Mouse (Mus musculus): ENCODE measurements at regions not wholly inside any gene's neighbourhood (a gene's known extent, or its start where the extent isn't known, plus 50 kb on each side); places are given as distances from the start of the nearest gene placed in this dataset.

GRCm38 (mm10) chr11:84664258-84664657 lies 138.9 kb upstream of the Lhx1 start:
- Histone ChIP-seq H3K79me2 (replicated peaks; ENCODE audit: control insufficient read depth, extremely low read depth, insufficient read depth, poor library complexity, severe bottlenecking) (no peaks in the 10 kb centered on the region), H3K4me3 (replicated peaks in 1 of 3; ENCODE audit: low read depth in 2 of 3, low read length in 2 of 3, poor library complexity in 1 of 3) (no peak overlapping the region), H3K9ac (ENCODE audit: insufficient read depth, low read depth) (no peak overlapping the region), H3K4me1 (ENCODE audit: control insufficient read depth in 1 of 2, insufficient read depth in 2 of 2) (no peaks in the 10 kb centered on the region), H3K4me2 (ENCODE audit: insufficient read depth, low read depth, poor library complexity, severe bottlenecking) (no peak overlapping the region), H3K9me3 (replicated peaks; ENCODE audit: low read length) (no peaks in the 10 kb centered on the region), H3K27ac (ENCODE audit: insufficient read depth, low read depth) (no peak overlapping the region), H3K27me3 (replicated peaks) (peaks cover 90% of the 10 kb centered on the region), H3K36me3 (replicated peaks in 1 of 2; ENCODE audit: control insufficient read depth in 1 of 2, insufficient read depth in 1 of 2, low read length in 1 of 2) (no peaks in the 10 kb centered on the region)
- in situ Hi-C loops (cut with MboI; ENCODE audit: low pct_ligation_motif_present, low pct_unique_long_range_greater_than_20kb, low sequenced_read_pairs) = loop anchor here (5.0 kb wide), 1 partner anchor 63 kb away; no protein-coding TSS in a partner anchor
- TF ChIP-seq USF2 (conservative IDR thresholded peaks at IDR 0.05; ENCODE audit: low read depth, low read length) (no peak), MYC (IDR thresholded peaks at IDR 0.05; ENCODE audit: low read depth, low read length) (no peak), TCF12 (IDR thresholded peaks at IDR 0.05; ENCODE audit: low read depth, low read length) (no peak), ZC3H11A (IDR thresholded peaks at IDR 0.05; ENCODE audit: low read depth, low read length) (no peak), ZNF384 (IDR thresholded peaks at IDR 0.05; ENCODE audit: low read depth, low read length) (no peak), CTCF (conservative IDR thresholded peaks at IDR 0.05 in 1 of 2, IDR thresholded peaks at IDR 0.05 in 1 of 2; ENCODE audit: low read depth in 2 of 2, low read length in 2 of 2) (no peak), MEF2A (IDR thresholded peaks at IDR 0.05; ENCODE audit: borderline replicate concordance, low read depth, low read length) (no peak)
- dilution Hi-C loops (cut with MboI; ENCODE audit: extremely low pct_ligation_motif_present, extremely low pct_unique_long_range_greater_than_20kb, low sequenced_read_pairs) = no loop called here
- DNase-seq (ENCODE audit: extremely low read depth) = no peak

- dilution Hi-C loops (cut with MboI; ENCODE audit: extremely low pct_ligation_motif_present, extremely low pct_unique_long_range_greater_than_20kb, low sequenced_read_pairs) = no loop called here
- no peaks in the 10 kb centered on the region for H3K36me3 ChIP-seq (replicated peaks in 1 of 2; ENCODE audit: control insufficient read depth in 1 of 2, insufficient read depth in 1 of 2, low read length in 1 of 2)
- no peak overlapping the region for H3K9ac ChIP-seq (ENCODE audit: insufficient read depth, low read depth)
- H3K27me3 ChIP-seq (replicated peaks) = peaks cover 92% of the 10 kb centered on the region
- no peaks in the 10 kb centered on the region for H3K79me2 ChIP-seq (replicated peaks; ENCODE audit: control insufficient read depth, extremely low read depth, insufficient read depth, poor library complexity, severe bottlenecking)
- no peak overlapping the region for H3K4me2 ChIP-seq (ENCODE audit: insufficient read depth, low read depth, poor library complexity, severe bottlenecking)
- no peak overlapping the region for H3K27ac ChIP-seq (ENCODE audit: insufficient read depth, low read depth)
- TF ChIP-seq GABPA (IDR thresholded peaks at IDR 0.05; ENCODE audit: insufficient replicate concordance, low read depth, low read length) (no peak), TBP (conservative IDR thresholded peaks at IDR 0.05; ENCODE audit: low read depth, low read length) (no peak), JUND (conservative IDR thresholded peaks at IDR 0.05; ENCODE audit: low read depth, low read length) (no peak), POLR2A (IDR thresholded peaks at IDR 0.05; ENCODE audit: low read depth, low read length) (no peak), NELFE (IDR thresholded peaks at IDR 0.05; ENCODE audit: low read depth, low read length) (no peak), ZMIZ1 (IDR thresholded peaks at IDR 0.05; ENCODE audit: low read depth, low read length) (no peak), IRF4 (IDR thresholded peaks at IDR 0.05; ENCODE audit: low read depth, low read length) (no peak), MYC (IDR thresholded peaks at IDR 0.05; ENCODE audit: low read depth, low read length) (no peak), ZKSCAN1 (IDR thresholded peaks at IDR 0.05; ENCODE audit: borderline replicate concordance, low read depth, low read length) (no peak), RCOR1 (conservative IDR thresholded peaks at IDR 0.05; ENCODE audit: low read depth, low read length) (no peak), MEF2A (IDR thresholded peaks at IDR 0.05; ENCODE audit: borderline replicate concordance, low read depth, low read length) (no peak), UBTF (IDR thresholded peaks at IDR 0.05; ENCODE audit: low read depth, low read length) (no peak), USF1 (IDR thresholded peaks at IDR 0.05; ENCODE audit: low read depth, low read length) (no peak)
- peaks cover 4% of the 10 kb centered on the region for H3K9me3 ChIP-seq (replicated peaks; ENCODE audit: low read length)
- no peak overlapping the region for H3K4me3 ChIP-seq (replicated peaks in 1 of 3; ENCODE audit: low read depth in 2 of 3, low read length in 2 of 3, poor library complexity in 1 of 3)
- peak; percentile 16 for DNase-seq (ENCODE audit: extremely low read depth)
- H3K4me1 ChIP-seq (ENCODE audit: control insufficient read depth in 1 of 2, insufficient read depth in 2 of 2) = no peaks in the 10 kb centered on the region
- in situ Hi-C loops (cut with MboI; ENCODE audit: low pct_ligation_motif_present, low pct_unique_long_range_greater_than_20kb, low sequenced_read_pairs) = loop anchor here (5.0 kb wide), 1 partner anchor 65 kb away; no protein-coding TSS in a partner anchor
Measured at GRCm38 (mm10) chr11:84661981-84662380, 136.6 kb upstream of the Lhx1 start.

All from CH12.LX (cell line).